Mouse (Mus musculus): ENCODE results near the gene Mob1a.

DNA sequence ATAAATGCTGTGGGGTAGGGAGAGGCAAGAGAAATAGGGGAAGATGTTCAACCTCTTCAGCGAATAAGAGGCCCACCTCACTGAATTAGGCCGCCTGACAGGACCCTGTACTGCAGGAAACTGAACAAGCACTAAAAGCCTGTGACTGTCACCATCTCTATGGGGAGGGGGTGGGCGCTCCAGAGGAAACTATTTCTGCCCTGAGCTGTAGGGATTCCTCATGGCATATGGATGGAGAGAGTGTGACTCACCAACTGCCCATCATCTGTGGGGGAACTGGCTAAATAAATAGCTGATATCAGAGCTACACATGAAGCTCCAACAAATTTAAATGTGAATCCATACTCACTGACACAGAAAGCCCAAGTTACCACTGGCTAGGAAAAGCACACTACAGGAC lies 45.5 kb downstream of the Mob1a start:
- TF ChIP-seq CTCF (conservative IDR thresholded peaks at IDR 0.05; ENCODE audit: low read length), result no peak
- TF ChIP-seq NANOG (IDR thresholded peaks at IDR 0.05; ENCODE audit: borderline replicate concordance, low read length), result no peak
- no peak for TF ChIP-seq POU5F1 (IDR thresholded peaks at IDR 0.05; ENCODE audit: borderline replicate concordance, low read length)

Measured in E14TG2a.4 (cell line).